18 mouse cellular contexts compared by ENCODE assay signal in the genomic region with DNA sequence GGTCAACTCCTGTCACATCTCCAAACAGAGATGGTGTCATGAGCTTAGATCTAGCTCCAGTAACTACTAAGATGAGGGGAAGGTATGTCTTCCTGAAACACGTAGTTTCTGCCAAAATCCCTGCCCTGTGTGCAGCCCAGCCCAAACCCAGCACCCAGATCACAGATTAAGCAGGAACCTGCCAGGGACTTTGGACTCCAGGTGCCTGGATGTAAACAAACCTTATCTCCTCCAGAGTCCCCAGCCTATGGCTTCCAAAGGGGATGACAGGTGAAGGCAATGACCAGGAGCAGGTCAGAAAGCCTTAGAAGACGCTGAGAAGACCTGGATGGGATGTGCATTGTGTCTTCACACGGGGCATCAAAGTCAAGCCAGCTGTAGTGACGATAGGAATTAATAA. TPM values are rescaled to one million over a fixed set of nuclear protein-coding genes. Genes with fewer than 3 reads are reported as not detected.
DNase-seq lines count a peak whose midpoint lies in the region; ATAC-seq and TF ChIP-seq lines count a peak whose summit lies in the region.
"Not testable (repeated sequence)": the region's sequence is repeated elsewhere in the genome, so short reads cannot be mapped to it uniquely, and the experiment has no call there.
"Had no signal": no experiment of that assay in that cellular context is flagged by ENCODE, and none has a peak within 500 bp of the region (broad histone marks: within the 10 kb centered on the region; RNA-seq: fewer than 3 reads in every experiment).

No protein-coding gene starts in this region.

- H3K4me1 ChIP-seq in heart, embryonic 10.5 days; intestine, embryonic 15.5 days (replicated peaks); intestine, postnatal 0 days (replicated peaks; ENCODE audit: control insufficient read depth, insufficient read depth, low read length); small intestine, adult 2 months (ENCODE audit: control insufficient read depth, insufficient read depth, insufficient read length, low read length); stomach, embryonic 15.5 days; stomach, postnatal 0 days (replicated peaks; ENCODE audit: control insufficient read depth, insufficient read depth): not testable (repeated sequence)

- H3K9me3 ChIP-seq in heart, embryonic 10.5 days; intestine, embryonic 15.5 days; intestine, postnatal 0 days (ENCODE audit: control insufficient read depth); stomach, embryonic 15.5 days; stomach, postnatal 0 days (ENCODE audit: control insufficient read depth, low read length): not testable (repeated sequence)

- H3K27me3 ChIP-seq in heart, embryonic 10.5 days (ENCODE audit: insufficient read depth, poor library complexity, severe bottlenecking); intestine, embryonic 15.5 days (replicated peaks); intestine, postnatal 0 days (replicated peaks; ENCODE audit: control insufficient read depth, insufficient read depth, low read length); small intestine, adult 2 months (ENCODE audit: control insufficient read depth, insufficient read depth, low read length); stomach, embryonic 15.5 days (replicated peaks); stomach, postnatal 0 days (ENCODE audit: control insufficient read depth, insufficient read depth, low read length): not testable (repeated sequence)

- not testable (repeated sequence) for H3K4me3 ChIP-seq in heart, embryonic 10.5 days; intestine, embryonic 15.5 days (replicated peaks); intestine, postnatal 0 days (ENCODE audit: low read depth, low read length); small intestine, adult 2 months (ENCODE audit: low read depth, low read length); stomach, embryonic 15.5 days (replicated peaks); stomach, postnatal 0 days (ENCODE audit: low read depth, low read length)

- not testable (repeated sequence) for TF ChIP-seq EP300 in stomach, postnatal 0 days (optimal IDR thresholded peaks at IDR 0.05)

- H3K4me2 ChIP-seq in intestine, embryonic 15.5 days (replicated peaks); intestine, postnatal 0 days (replicated peaks; ENCODE audit: low read depth); stomach, embryonic 15.5 days; stomach, postnatal 0 days (replicated peaks; ENCODE audit: low read depth): not testable (repeated sequence)

- not testable (repeated sequence) for H3K36me3 ChIP-seq in heart, embryonic 10.5 days; intestine, embryonic 15.5 days; stomach, embryonic 15.5 days; stomach, postnatal 0 days (ENCODE audit: control insufficient read depth, insufficient read depth, low read length)
- H3K36me3 ChIP-seq in intestine, postnatal 0 days (ENCODE audit: control insufficient read depth, insufficient read depth), result peaks cover 12% of the 10 kb centered on the region; the same call in 1 of the 2 replicates
- H3K36me3 ChIP-seq in small intestine, adult 2 months (ENCODE audit: control insufficient read depth, insufficient read depth, low read length), result peaks cover 22% of the 10 kb centered on the region

- peak; percentile 13 for DNase-seq in heart, embryonic 10.5 days (ENCODE audit: low spot score)
- peak; percentile 72 for DNase-seq in stomach, postnatal 0 days (ENCODE audit: low spot score)

- H3K9ac ChIP-seq in intestine, embryonic 15.5 days; intestine, postnatal 0 days (ENCODE audit: low read depth, low read length); stomach, embryonic 15.5 days; stomach, postnatal 0 days (ENCODE audit: low read length): not testable (repeated sequence)

- WGBS in heart, embryonic 10.5 days, result 55% methylated on average over 4 of the region's 4 CpGs
- 59% methylated on average over 4 of the region's 4 CpGs for whole genome bisulfite sequencing in intestine, embryonic 15.5 days
- WGBS in intestine, postnatal 0 days, result 22% methylated on average over 1 of the region's 4 CpGs
- WGBS in small intestine, adult 2 months, result 9% methylated on average over 4 of the region's 4 CpGs
- WGBS in stomach, embryonic 15.5 days, result 55% methylated on average over 4 of the region's 4 CpGs
- WGBS in stomach, postnatal 0 days, result 50% methylated on average over 1 of the region's 4 CpGs

- not testable (repeated sequence) for TF ChIP-seq CTCF in intestine, postnatal 0 days (IDR thresholded peaks at IDR 0.05; ENCODE audit: low read depth); small intestine, adult 2 months (IDR thresholded peaks at IDR 0.05; ENCODE audit: extremely low read depth, insufficient read length, insufficient replicate concordance, low read depth, low read length); stomach, postnatal 0 days (IDR thresholded peaks at IDR 0.05; ENCODE audit: low read depth)

- TF ChIP-seq POLR2A in small intestine, adult 2 months (IDR thresholded peaks at IDR 0.05; ENCODE audit: low read depth, low read length), result not testable (repeated sequence)

- ATAC-seq in intestine, embryonic 15.5 days, result peak; percentile 91
- peak; percentile 88 for ATAC-seq in intestine, postnatal 0 days
- peak; percentile 72; the same call in 1 of the 2 replicates for ATAC-seq in stomach, embryonic 15.5 days (ENCODE audit: insufficient read depth, low FRiP score, low read depth)
- peak; percentile 90 for ATAC-seq in stomach, postnatal 0 days (ENCODE audit: low FRiP score, low TSS enrichment)

- not testable (repeated sequence) for H3K27ac ChIP-seq in heart, embryonic 10.5 days; intestine, embryonic 15.5 days; intestine, postnatal 0 days (ENCODE audit: low read depth, low read length); stomach, embryonic 15.5 days; stomach, postnatal 0 days (replicated peaks)
- H3K27ac ChIP-seq in small intestine, adult 2 months (ENCODE audit: insufficient read depth, low read depth, low read length), result peak overlapping the region; percentile 89

RNA-seq across cellular contexts. Expression of a gene that starts 19.4 kb away (rescaled TPM):
- not detected in 2 replicates for polyA plus RNA-seq in heart, embryonic 10.5 days (2016; fragmentation: Nextera tagmentation; extraction: Ambion mirVana)
- 13.1 and 15.2 TPM in 2 replicates for polyA plus RNA-seq in intestine, embryonic 15.5 days (2015; fragmentation: Nextera tagmentation; extraction: Ambion mirVana)
- 85.8 and 97.6 TPM in 2 replicates for polyA plus RNA-seq in intestine, postnatal 0 days (2015; fragmentation: Nextera tagmentation; extraction: Ambion mirVana)
- polyA plus RNA-seq in small intestine, adult 2 months (2012; rRNA removed), result 33.4 and 104 TPM in 2 replicates
- polyA plus RNA-seq in stomach, embryonic 15.5 days (2015; fragmentation: Nextera tagmentation; extraction: Ambion mirVana), result 1.2 and 2.8 TPM in 2 replicates
- polyA plus RNA-seq in stomach, postnatal 0 days (2015; fragmentation: Nextera tagmentation; extraction: Ambion mirVana), result 1.1 TPM in 2 replicates
- polyA plus RNA-seq: activated CD4-positive, CD25-positive, alpha-beta regulatory T cell, adult 4 months; cerebellum, adult 2 months; cortical plate, adult 2 months; embryonic facial prominence, embryonic 10.5 days; embryonic facial prominence, embryonic 12.5 days; embryonic facial prominence, embryonic 14.5 days; forebrain, embryonic 11.5 days; forebrain, embryonic 13.5 days; forebrain, embryonic 15.5 days; G1E; Patski had no signal

RNA-seq across cellular contexts. Expression of a gene that starts 20.6 kb away (rescaled TPM):
- polyA plus RNA-seq in heart, embryonic 10.5 days (2016; fragmentation: Nextera tagmentation; extraction: Ambion mirVana), result not detected in 2 replicates
- polyA plus RNA-seq in intestine, embryonic 15.5 days (2015; fragmentation: Nextera tagmentation; extraction: Ambion mirVana), result 12.7 and 13.6 TPM in 2 replicates
- polyA plus RNA-seq in intestine, postnatal 0 days (2015; fragmentation: Nextera tagmentation; extraction: Ambion mirVana), result 20.2 and 25.1 TPM in 2 replicates
- 19.3 and 61.4 TPM in 2 replicates for polyA plus RNA-seq in small intestine, adult 2 months (2012; rRNA removed)
- polyA plus RNA-seq in stomach, embryonic 15.5 days (2015; fragmentation: Nextera tagmentation; extraction: Ambion mirVana), result 2.6 and 4.1 TPM in 2 replicates
- polyA plus RNA-seq in stomach, postnatal 0 days (2015; fragmentation: Nextera tagmentation; extraction: Ambion mirVana), result 4.7 and 5.0 TPM in 2 replicates
- polyA plus RNA-seq: activated CD4-positive, CD25-positive, alpha-beta regulatory T cell, adult 4 months; CD4-positive, CD25-positive, alpha-beta regulatory T cell, adult 4 months; cerebellum, adult 2 months; cortical plate, adult 2 months; embryonic facial prominence, embryonic 10.5 days; embryonic facial prominence, embryonic 12.5 days; embryonic facial prominence, embryonic 14.5 days; forebrain, embryonic 11.5 days; forebrain, embryonic 13.5 days; forebrain, embryonic 15.5 days; G1E; Patski had no signal
